Mouse (Mus musculus) hindbrain, postnatal 0 days (tissue): Measurements from ENCODE around the gene Adap1. TPM values are rescaled to one million over a fixed set of nuclear protein-coding genes. Genes with fewer than 3 reads are reported as not detected.

Source experiments
- ATAC-seq: fragments of 200-750 bp; cut with Nextera tagmentation; 2 replicates; pipeline ENCODE4 v1.8.0; 2017; ENCODE audit warnings: mild to moderate bottlenecking, moderate TSS enrichment, moderate library complexity
- DNase-seq: peaks from one replicate; pipeline ENCODE4 v3.0.0-alpha.2; 2015; ENCODE audit warnings: low spot score
- H3K27ac ChIP-seq: fragments of 300-500 bp; sonication (generic); 2 replicates; pipeline ENCODE4 v1.5.1; 2014; ENCODE audit warnings: mild to moderate bottlenecking
- H3K27me3 ChIP-seq: fragments of 300-500 bp; sonication (generic); 2 replicates; pipeline ENCODE4 v1.6.1; 2014; ENCODE audit warnings: low read length, mixed read lengths; ENCODE audit not compliant: insufficient read depth
- H3K36me3 ChIP-seq: fragments of 300-500 bp; sonication (generic); 2 replicates; pipeline ENCODE4 v1.6.1; 2014; ENCODE audit warnings: low read length, mixed read lengths; ENCODE audit not compliant: insufficient read depth
- H3K4me1 ChIP-seq: fragments of 300-500 bp; sonication (generic); 2 replicates; pipeline ENCODE4 v1.6.1; 2014; ENCODE audit warnings: antibody characterized with exemption, low read length, mixed read lengths; ENCODE audit not compliant: insufficient read depth
- H3K4me2 ChIP-seq: fragments of 300-500 bp; sonication (generic); 2 replicates; pipeline ENCODE4 v1.6.1; 2014; ENCODE audit warnings: low read depth, mild to moderate bottlenecking, low read length, moderate library complexity, mixed read lengths
- H3K4me3 ChIP-seq: fragments of 300-500 bp; sonication (generic); 2 replicates; pipeline ENCODE4 v1.5.1; 2014; ENCODE audit warnings: low read length
- H3K9ac ChIP-seq: fragments of 300-500 bp; sonication (generic); replicated peaks from 2 replicates; pipeline ENCODE4 v1.6.1; 2014; ENCODE audit warnings: mild to moderate bottlenecking, low read length, moderate library complexity, mixed read lengths
- H3K9me3 ChIP-seq: fragments of 300-500 bp; sonication (generic); 2 replicates; pipeline ENCODE4 v1.6.1; 2016; ENCODE audit warnings: low read length, mixed read lengths
- CTCF ChIP-seq: IDR thresholded peaks from 2 replicates; pipeline ENCODE4 v1.5.1; 2016; ENCODE audit warnings: antibody characterized with exemption, control low read depth, low read depth
- WGBS: fragments of 180-500 bp; shearing (Covaris S2); extraction: QIAGEN DNeasy Blood & Tissue Kit; methylation state at CpG from one replicate; pipeline ENCODE4 v1.1.7; 2014; 5-methylcytosine and 5-hydroxymethylcytosine counted together
- microRNA counts: library from miRNA; unstranded; fragments of <30 nt; microRNA quantifications from one replicate; lab custom pipeline; 2015
- microRNA-seq, 2 experiments: library from miRNA; unstranded; fragments of <30 nt; microRNA quantifications; one replicate each; pipeline ENCODE4; 2016
- polyA plus RNA-seq: library from polyadenylated mRNA; unstranded; fragments of >200 nt; fragmentation: Nextera tagmentation; extraction: Ambion mirVana; gene quantifications from 2 replicates; pipeline ENCODE4 v1.2.1, GENCODE M21; 2015
- total RNA-seq: library from RNA; depleted of rRNA; stranded (reverse); fragments of >200 nt; gene quantifications from 2 replicates; pipeline ENCODE4 v1.2.3, GENCODE M21; 2014; rRNA removed

Adap1 gene
- total and polyA plus RNA-seq, 2 experiments from 2014 or later: 128 to 242 TPM

DNA sequence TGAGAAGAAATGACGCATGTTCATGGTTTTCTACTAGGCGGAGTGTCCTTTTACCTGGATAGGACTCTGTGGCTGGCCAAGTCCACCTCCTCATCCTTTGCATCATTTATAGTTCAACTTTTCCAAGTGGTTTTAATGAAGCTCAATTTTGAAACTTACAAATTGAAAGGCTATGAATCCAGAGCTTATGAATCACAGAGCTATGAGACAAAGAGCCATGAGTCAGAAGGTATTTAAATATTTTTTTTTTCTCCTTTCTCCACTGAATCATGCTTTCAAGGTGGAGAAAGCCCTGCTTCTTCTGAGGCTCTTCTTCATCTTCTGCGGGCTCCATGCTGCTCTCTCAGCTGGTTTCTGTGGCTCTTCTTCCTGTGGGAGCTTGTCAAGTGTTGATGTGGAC is 95.7 kb downstream of the Adap1 start:
- Histone ChIP-seq H3K27me3 (no peaks in the 10 kb centered on the region), H3K4me2 (no peak overlapping the region), H3K27ac (no peak overlapping the region), H3K9me3 (no peaks in the 10 kb centered on the region), H3K9ac (no peak overlapping the region), H3K36me3 (peaks cover 58% of the 10 kb centered on the region), H3K4me3 (no peak overlapping the region), H3K4me1 (no peaks in the 10 kb centered on the region)
- DNase-seq (no peak), ATAC-seq (no peak)
- WGBS: 95% methylated on average over 3 of the region's 3 CpGs
- TF ChIP-seq CTCF: no peak

DNA sequence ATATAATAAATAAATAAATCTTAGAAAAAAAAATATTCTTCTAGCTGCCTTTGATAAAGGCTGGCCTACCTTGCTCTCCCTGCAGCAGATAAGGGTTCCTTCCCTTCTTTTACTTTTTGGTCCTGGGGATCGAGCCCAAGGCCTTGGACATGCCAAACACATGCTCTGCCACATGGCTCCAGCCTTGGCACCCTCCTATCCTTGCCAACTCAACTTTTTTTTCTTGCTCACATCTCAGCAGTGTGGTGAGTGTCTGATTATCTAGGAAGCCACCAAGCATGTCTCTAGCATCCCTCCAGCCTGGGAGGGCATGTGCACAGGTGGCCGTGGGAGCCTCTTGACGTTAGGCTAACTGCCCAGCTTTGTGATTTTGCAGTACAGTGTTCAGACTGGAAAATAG is 97.1 kb downstream of the Adap1 start:
- no peaks in the 10 kb centered on the region for H3K4me1 ChIP-seq
- DNase-seq (no peak), ATAC-seq (no peak)
- no peak for TF ChIP-seq CTCF
- H3K36me3 ChIP-seq: peaks cover 55% of the 10 kb centered on the region
- H3K9ac ChIP-seq: no peak overlapping the region
- H3K4me2 ChIP-seq: no peak overlapping the region
- H3K27ac ChIP-seq: no peak overlapping the region
- 87% methylated on average over 3 of the region's 3 CpGs for WGBS
- H3K27me3 ChIP-seq: no peaks in the 10 kb centered on the region
- no peaks in the 10 kb centered on the region for H3K9me3 ChIP-seq
- H3K4me3 ChIP-seq: no peak overlapping the region

DNA sequence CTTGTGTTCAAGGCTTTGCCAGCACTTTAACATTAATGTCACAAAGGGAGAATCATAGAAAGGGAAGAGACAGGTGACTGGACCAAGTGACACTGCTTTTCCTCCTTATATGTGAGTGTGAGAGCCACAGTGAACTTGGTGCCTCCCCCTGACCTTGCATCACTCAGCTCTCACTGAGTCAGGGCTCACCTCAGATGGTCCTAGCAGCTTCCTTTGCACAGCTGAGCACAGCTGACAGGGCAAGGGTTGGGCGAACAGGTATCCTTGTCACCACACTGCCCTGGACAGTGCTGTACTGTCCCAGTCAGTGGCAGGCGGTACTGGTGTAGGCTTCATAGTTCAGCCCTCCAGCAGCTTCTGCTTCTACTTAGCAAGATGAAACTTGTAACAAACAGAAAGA is 97.8 kb downstream of the Adap1 start:
- Histone ChIP-seq H3K4me2 (no peak overlapping the region), H3K27ac (no peak overlapping the region), H3K4me1 (no peaks in the 10 kb centered on the region), H3K4me3 (no peak overlapping the region), H3K9me3 (no peaks in the 10 kb centered on the region), H3K27me3 (no peaks in the 10 kb centered on the region), H3K36me3 (peaks cover 58% of the 10 kb centered on the region), H3K9ac (no peak overlapping the region)
- ATAC-seq: no peak
- 98% methylated on average over 2 of the region's 2 CpGs for WGBS
- TF ChIP-seq CTCF: no peak
- no peak for DNase-seq

DNA sequence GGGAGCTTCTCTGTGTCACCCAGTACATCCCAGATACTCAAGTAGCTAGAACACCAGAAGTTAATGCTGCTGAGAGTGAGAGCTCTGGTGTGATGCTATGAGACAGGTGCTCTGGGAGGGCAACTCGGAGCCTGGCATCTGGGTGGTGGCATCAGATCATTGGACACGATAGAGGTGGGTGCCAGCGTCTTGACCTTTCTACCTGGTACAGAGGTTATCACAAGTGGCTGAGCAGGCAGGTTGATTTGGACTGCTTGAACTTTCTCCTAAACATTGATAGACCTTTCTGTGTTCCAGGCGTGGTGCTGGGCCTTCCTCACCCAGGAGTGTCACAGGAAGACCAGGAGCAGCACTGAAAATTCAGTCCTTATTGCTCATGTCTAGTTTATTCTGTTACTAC is 98.2 kb downstream of the Adap1 start:
- H3K9ac ChIP-seq: no peak overlapping the region
- WGBS: 94% methylated on average over 4 of the region's 4 CpGs
- H3K4me2 ChIP-seq: no peak overlapping the region
- no peak overlapping the region for H3K27ac ChIP-seq
- no peaks in the 10 kb centered on the region for H3K9me3 ChIP-seq
- no peaks in the 10 kb centered on the region for H3K27me3 ChIP-seq
- DNase-seq: no peak
- peaks cover 60% of the 10 kb centered on the region for H3K36me3 ChIP-seq
- no peak for TF ChIP-seq CTCF
- no peak for ATAC-seq
- no peak overlapping the region for H3K4me3 ChIP-seq
- no peaks in the 10 kb centered on the region for H3K4me1 ChIP-seq

DNA sequence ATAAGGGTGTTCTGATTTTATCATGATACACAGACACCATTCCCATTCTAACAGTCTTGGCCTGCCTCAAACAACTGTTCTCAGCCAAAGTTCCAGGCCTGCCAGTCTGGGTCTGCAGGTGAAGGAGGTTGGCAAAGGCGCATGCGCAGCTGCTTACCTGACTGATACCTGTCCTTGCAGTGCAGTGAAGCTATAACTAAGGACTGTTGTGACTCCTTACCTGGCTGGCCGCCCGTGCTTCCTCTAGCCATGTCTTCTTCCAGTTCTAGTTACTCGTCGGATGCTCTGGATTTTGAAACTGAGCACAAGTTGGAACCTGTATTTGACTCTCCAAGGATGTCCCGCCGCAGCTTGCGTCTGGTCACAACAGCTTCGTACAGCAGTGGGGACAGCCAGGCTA is 102.1 kb downstream of the Adap1 start:
- DNase-seq (no peak), ATAC-seq (no peak)
- Histone ChIP-seq H3K9ac (no peak overlapping the region), H3K27me3 (no peaks in the 10 kb centered on the region), H3K27ac (no peak overlapping the region), H3K36me3 (peaks cover 48% of the 10 kb centered on the region), H3K4me2 (no peak overlapping the region), H3K9me3 (no peaks in the 10 kb centered on the region), H3K4me3 (no peak overlapping the region), H3K4me1 (no peaks in the 10 kb centered on the region)
- TF ChIP-seq CTCF: no peak
- 94% methylated on average over 10 of the region's 10 CpGs for WGBS

MicroRNAs encoded within 50 kb of the gene (microRNA counts, 519-probe panel; counts per million panel counts)
- microRNA mmu-miR-339-3p (lab: Ali Mortazavi, UCI): not detected
- not detected for microRNA mmu-miR-339-5p (lab: Ali Mortazavi, UCI)

Small RNAs within 50 kb of the gene (microRNA-seq; reads per million reads assigned to microRNA genes)
- gene Mir339: 343 to 438 reads per million in 2 experiments

Other genes with a start within 250 kb of the Adap1 start
- 264 and 274 TPM in 2 replicates for gene Prkar1b, start 175.6 kb downstream of the Adap1 start, total RNA-seq
- 297 and 322 TPM in 2 replicates for gene Prkar1b, start 175.6 kb downstream of the Adap1 start, polyA plus RNA-seq
- gene Dnaaf5, start 175.4 kb downstream of the Adap1 start, total RNA-seq: 12.8 and 16.3 TPM in 2 replicates
- gene Dnaaf5, start 175.4 kb downstream of the Adap1 start, polyA plus RNA-seq: 1.8 and 2.2 TPM in 2 replicates
- 52.7 and 78.5 TPM in 2 replicates for gene Sun1, start 125.0 kb downstream of the Adap1 start, total RNA-seq
- gene Sun1, start 125.0 kb downstream of the Adap1 start, polyA plus RNA-seq: 33.9 and 36.2 TPM in 2 replicates
- gene Get4, start 73.3 kb downstream of the Adap1 start, total RNA-seq: 49.2 and 52.7 TPM in 2 replicates
- 136 and 141 TPM in 2 replicates for gene Get4, start 73.3 kb downstream of the Adap1 start, polyA plus RNA-seq
- gene Cox19, start 25.8 kb upstream of the Adap1 start, total RNA-seq: 93.7 and 106 TPM in 2 replicates
- gene Cox19, start 25.8 kb upstream of the Adap1 start, polyA plus RNA-seq: 86.3 and 91.0 TPM in 2 replicates
- not detected in 2 replicates for gene Cyp2w1, start 27.0 kb upstream of the Adap1 start, total RNA-seq
- gene Cyp2w1, start 27.0 kb upstream of the Adap1 start, polyA plus RNA-seq: not detected in 2 replicates
- 8.1 and 10.1 TPM in 2 replicates for gene Gpr146, start 52.1 kb upstream of the Adap1 start, total RNA-seq
- 3.7 and 4.4 TPM in 2 replicates for gene Gpr146, start 52.1 kb upstream of the Adap1 start, polyA plus RNA-seq
- gene C130050O18Rik, start 79.7 kb upstream of the Adap1 start, total RNA-seq: 1.1 TPM in 1 of 2 replicates, not detected in the other
- gene C130050O18Rik, start 79.7 kb upstream of the Adap1 start, polyA plus RNA-seq: 0.34 TPM in 1 of 2 replicates, not detected in the other
- 5.8 and 9.6 TPM in 2 replicates for gene Gper1, start 97.5 kb upstream of the Adap1 start, total RNA-seq
- 5.6 and 6.2 TPM in 2 replicates for gene Gper1, start 97.5 kb upstream of the Adap1 start, polyA plus RNA-seq
- 6.1 and 12.8 TPM in 2 replicates for gene 3110082I17Rik, start 134.9 kb upstream of the Adap1 start, total RNA-seq
- gene 3110082I17Rik, start 134.9 kb upstream of the Adap1 start, polyA plus RNA-seq: 17.1 and 18.2 TPM in 2 replicates
- 55.2 and 61.1 TPM in 2 replicates for gene Zfand2a, start 158.9 kb upstream of the Adap1 start, total RNA-seq
- gene Zfand2a, start 158.9 kb upstream of the Adap1 start, polyA plus RNA-seq: 19.4 and 26.2 TPM in 2 replicates
- gene Uncx, start 217.9 kb upstream of the Adap1 start, total RNA-seq: 31.3 and 47.0 TPM in 2 replicates
- 30.6 and 34.6 TPM in 2 replicates for gene Uncx, start 217.9 kb upstream of the Adap1 start, polyA plus RNA-seq